Mouse (Mus musculus): ENCODE results near the gene Cptp.

DNA sequence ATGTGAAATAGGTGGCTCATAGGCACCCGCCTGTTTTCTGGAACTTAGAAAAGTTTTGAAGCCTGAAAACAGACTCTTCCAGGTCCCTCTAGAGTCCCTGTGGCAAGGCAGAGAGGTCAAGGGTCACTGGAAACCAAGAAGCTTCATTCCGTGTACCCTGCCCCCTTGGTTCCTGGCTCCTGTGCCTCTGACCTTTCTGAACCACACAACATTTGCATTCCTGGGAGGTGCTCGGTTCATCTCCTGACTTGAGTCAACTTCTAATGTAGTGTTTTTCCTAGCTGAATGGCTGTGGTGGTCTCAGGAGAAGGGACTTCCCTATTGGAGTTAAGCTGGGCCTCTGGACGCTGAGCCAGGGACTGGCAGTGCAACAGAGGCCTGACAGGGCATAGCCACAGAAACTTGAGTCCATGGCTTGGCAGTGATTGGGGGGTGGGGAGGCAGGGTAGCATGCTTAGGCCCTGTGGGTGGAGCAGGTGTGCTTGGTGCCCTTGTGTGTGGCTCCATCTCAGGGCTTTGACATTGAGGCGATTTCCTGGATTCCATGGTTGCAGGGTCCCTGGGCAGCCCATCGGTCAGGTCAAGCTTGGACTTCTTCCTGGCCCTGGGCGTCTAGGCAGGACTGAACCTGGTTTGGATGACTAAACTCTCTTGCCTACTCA, 20.7 kb downstream of the Cptp start:
- TF ChIP-seq CTCF (IDR thresholded peaks at IDR 0.05; ENCODE audit: low read depth): no peak
- no peak for TF ChIP-seq EP300 (IDR thresholded peaks at IDR 0.05; ENCODE audit: low read depth)
